Mouse (Mus musculus) fat pad, adult 2 months (tissue): ENCODE results near the gene 4933402J07Rik.

Source experiments
- DNase-seq: peaks from one replicate; pipeline ENCODE4 v3.0.0-alpha.2; 2011; ENCODE audit warnings: low read depth, low spot score; ENCODE audit errors: extremely low read depth

Gene 4933402J07Rik

DNA sequence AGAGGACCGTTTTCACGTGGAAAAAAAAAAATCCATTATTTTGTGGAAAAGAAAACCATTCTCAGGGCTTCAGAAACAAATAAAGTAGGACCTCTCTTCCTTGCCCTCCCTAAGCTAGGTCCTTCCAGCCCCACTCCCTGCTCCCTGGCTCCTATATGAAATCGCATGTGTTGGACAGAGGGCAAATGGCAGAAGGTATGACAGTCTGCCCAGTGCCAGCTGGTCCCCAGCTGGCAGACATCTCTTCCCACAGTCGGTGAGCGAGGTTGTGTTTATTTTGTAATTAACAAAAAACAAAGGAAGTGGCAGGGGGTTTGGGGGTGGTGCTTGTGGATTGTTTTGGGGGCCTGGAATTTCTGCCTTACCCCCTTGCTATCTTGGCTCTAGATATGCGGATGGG, 56.6 kb downstream of the 4933402J07Rik start:
- DNase-seq, result no peak

DNA sequence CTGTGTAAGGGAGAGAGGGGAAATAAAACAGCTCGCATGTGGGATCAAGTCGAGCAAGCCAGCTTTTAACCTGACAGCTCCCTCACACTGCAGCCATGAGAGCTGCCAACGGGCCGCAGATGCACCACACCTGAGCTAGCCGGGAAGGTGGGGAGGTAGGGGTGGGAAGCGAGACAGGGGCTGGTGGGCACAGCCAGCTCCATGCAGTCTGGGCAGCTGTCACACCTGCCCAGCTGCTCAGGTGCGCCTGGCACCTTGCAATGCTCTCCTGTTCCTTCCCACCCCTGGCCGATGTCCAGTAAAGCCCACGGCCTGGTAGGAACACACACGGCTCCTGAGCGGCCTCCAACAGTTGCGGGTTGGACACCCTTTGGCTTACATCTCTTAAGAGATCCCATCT, 57.5 kb downstream of the 4933402J07Rik start:
- DNase-seq, result no peak

DNA sequence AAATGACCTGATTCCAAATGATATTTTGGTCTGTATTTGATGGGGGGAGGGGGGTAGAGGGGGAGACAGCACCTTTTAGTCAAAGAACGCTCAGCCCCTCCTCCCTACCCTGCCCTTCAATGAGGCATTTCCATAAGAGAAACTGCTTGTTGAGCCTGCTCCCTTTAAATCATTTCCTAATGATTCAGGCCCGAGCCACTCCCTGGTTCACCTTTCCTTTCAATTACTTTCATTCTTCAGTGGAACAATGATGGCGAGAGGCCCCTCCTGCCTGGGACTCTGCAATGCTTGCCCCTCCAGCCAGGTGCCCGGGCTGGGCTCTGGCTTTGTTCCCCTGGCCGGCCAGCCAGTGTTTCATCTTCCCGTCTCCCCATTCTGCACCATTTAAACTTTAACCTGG, 66.0 kb downstream of the 4933402J07Rik start:
- no peak for DNase-seq

- no peak for DNase-seq
Observed at GRCm38 (mm10) chr8:87631776-87632175, 68.1 kb downstream of the 4933402J07Rik start.

DNA sequence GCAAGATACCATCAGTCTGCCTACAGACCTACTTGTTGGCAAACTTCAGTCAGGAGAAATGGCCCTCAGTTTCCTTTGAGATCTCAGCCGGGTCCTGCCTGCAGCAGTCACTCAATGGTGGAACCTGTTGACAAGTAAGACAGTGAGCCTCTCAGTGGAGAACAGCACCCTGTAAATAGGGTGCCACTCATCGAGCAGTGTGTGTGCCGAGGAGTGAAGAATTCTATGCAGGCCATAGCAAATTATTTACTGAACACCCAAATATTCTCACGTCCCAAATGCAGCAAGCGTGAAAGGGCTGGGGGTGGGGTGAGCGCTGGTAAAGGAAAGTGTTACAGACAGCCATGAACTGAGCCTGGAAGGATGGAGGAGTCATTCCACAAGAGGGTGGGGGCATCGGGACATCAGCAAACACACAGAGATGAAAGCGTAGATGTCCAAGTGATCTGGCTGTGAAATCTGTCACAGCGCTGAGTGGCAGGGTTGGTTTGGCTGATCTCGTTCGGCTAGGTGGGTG, 72.6 kb downstream of the 4933402J07Rik start:
- DNase-seq, result no peak
